Mouse (Mus musculus) common myeloid progenitor, adult 5-6 weeks (primary cell): ENCODE measurements around the gene Zbtb3. TPM values are rescaled to one million over a fixed set of nuclear protein-coding genes. Genes with fewer than 3 reads are reported as not detected.

Experiments used
- ATAC-seq: replicated peaks from 2 replicates; pipeline ENCODE4 v1.8.0; 2016; ENCODE audit warnings: low read depth, mild to moderate bottlenecking, moderate TSS enrichment, inconsistent platforms; ENCODE audit not compliant: poor library complexity, severe bottlenecking
- total RNA-seq: library from RNA; stranded (forward); fragments of 200-1000, 187-1606 nt; gene quantifications from 2 replicates; pipeline ENCODE4 v1.2.3, GENCODE M21; 2017

Zbtb3 gene
- 1.8 and 1.9 TPM in 2 replicates for total RNA-seq

DNA sequence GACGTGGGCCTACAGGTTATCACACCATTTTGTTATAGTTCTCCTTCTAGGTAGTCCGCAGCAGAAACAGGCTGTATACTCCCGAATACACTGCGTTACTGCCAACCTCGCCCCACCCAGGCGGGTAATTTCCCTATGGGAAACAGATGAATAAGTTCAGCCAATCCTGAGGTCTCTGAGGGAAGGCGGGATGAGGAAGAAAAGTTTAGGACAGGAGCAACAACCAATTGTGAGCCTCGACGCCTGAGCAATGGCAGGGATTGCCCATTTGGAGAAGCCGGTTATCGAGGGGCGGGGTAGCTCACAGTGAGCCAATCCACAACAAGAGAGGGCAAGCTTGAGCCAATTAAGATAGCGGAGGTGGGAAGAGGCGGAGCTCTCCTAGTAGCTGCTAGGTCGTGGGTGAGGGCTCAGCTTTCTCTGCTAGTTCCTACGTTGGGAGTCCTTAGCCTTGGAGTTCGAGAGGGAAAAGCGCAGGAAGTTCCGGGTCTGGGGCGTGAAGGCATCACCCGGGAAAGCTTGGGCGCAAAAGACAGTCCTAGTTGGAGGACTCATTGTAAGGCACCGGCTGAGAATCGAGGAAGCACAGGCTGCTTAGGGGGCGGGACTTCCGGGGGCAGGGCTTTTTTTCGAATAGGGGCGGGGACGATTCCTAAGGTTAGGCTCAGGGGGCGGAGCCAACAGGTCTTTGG lies at the start of gene Zbtb3:
TSS of gene Zbtb3 (plus strand) at position 426 of the 692 bp plus-strand sequence.
- peak; percentile 86 for ATAC-seq

DNA sequence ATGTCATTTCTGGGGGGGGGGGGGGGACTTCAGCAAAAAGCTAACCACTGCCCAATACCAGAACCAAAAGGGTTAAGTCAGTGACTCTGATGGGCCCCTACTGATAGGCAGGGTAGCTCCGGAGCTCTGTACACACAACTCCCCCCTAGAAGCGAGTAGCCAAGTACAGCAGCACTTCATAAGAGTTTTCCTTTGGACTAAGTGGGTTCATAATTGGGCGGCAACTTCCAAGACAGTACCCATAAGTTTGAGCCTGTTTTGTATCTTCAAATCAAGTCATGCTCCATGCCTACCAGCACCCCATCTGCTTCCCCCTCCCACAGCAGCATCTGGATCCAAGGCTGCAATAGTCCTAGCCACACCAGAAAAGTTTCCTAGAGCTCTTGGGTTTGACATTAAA lies 46.7 kb upstream of the Zbtb3 start:
- no peak for ATAC-seq

DNA sequence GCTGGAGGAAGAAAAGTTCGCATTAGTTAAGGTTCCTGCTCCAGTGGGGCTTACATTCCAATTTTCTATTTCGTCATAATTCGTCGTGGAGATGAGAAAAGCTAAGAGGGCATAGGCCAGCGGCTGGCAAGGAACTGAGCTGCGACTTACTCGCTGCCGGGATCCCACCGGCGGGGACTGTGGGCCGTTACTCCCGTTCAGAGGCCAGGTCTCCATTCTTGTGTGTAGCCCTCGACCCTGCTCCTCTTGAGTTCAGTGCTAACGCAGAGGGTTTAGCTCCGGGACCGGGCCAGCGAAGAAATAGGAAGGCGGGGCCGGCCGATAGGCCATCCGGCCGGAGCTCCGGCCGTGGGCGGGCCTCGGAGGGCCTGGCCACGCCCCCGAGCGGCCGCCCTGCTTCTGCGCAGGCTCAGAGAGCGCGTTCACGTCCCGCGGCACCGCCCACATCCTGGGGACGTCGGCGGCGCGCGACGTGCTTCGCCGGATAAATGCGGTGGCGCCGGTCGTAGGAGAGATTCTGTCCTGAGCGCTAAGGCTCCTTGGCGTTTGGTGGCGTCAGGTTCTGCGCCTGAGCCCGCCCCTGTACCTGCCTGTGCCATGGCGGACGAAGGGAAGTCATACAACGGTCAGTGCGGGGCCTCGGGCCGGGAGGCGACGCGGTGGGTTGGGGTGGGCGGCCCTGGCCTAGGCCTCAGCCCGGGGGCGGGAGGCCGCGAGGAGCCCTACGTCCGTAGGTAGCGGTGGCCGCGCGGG lies 45.5 kb upstream of the Zbtb3 start, which contains the start of gene Nxf1:
TSS of gene Nxf1 (plus strand) at position 439 of the 753 bp plus-strand sequence.
- ATAC-seq: peak; percentile 90

DNA sequence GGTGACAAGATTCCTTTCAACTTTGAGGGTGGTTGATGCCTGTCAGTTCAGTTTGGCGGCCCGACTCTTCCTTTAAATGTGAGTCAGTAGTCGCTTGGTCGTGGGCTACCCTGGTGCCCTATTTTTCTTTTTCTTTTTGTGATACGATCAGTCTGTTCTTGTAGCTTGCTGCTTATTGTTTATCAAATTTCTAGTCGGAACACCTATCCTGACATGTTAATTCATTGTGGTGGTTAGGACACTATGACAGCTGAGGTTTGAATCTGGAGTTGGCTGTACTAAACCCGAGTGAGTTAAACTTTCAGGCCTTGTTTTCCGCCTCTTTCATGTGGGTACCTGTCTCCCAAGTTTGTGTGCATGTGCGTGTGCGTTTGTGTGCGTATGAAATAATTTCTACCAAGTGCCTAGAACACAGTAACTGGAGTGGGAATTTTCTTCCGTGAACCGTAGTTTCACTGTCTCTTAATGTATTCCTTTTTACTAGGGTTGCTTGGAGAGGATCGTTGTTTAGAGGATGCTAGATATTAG lies 44.8 kb upstream of the Zbtb3 start:
- no peak for ATAC-seq

DNA sequence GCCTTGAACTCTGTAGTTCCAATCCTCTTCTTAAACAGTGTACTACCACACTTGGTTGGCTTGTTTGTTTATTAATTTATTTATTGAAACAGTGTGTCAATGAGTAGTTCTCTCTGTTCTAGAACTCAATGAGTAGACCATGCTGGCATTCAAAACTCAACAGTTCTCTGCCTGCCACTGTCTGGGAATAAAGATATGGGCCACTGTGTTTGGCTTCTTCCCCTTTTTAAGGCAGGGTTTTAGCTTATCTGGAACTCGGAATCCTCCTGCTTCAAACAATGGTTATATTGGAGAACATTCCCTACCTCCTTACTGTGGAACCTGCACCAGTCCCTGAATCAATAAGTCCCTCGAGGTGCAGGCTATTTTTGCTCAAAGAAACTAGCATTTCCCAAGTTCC lies 43.5 kb upstream of the Zbtb3 start:
- 0 out of 2 replicates have a peak, but pooled peaks have one; percentile 23 for ATAC-seq

DNA sequence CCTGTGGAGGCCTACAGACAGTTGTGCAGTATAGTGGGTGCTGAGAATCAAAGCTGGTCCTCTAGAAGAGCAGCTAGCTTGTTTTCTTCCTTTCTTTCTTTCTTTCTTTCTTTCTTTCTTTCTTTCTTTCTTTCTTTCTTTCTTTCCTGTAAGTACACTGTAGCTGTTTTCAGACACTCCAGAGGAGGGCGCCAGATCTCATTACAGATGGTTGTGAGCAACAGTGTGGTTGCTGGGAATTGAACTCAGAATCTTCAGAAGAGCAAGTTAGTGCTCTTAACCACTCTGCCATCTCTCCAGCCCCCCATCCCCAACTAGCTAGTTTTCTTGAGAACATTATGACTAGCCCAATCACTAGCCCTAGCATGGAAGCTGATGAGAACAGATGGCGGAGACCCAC lies 41.6 kb upstream of the Zbtb3 start:
- no peak for ATAC-seq

DNA sequence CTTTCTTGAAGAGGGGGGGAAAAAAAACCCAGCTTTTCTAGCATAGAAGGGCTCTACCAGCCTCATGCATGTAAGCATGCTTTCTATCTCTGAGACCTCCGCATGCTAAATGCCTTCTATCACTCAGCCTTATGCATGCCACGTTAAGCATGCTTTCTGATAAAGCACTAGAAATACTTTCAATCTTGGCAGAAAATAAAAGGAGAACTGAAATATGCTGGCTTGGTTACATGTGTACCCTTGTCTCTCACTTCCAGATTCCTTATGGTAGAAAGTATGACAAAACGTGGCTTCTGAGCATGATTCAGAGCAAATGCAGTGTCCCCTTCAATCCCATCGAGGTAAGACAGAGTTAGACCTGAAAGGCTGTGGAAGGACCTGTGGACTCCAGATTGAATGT lies 39.1 kb upstream of the Zbtb3 start:
- no peak for ATAC-seq

DNA sequence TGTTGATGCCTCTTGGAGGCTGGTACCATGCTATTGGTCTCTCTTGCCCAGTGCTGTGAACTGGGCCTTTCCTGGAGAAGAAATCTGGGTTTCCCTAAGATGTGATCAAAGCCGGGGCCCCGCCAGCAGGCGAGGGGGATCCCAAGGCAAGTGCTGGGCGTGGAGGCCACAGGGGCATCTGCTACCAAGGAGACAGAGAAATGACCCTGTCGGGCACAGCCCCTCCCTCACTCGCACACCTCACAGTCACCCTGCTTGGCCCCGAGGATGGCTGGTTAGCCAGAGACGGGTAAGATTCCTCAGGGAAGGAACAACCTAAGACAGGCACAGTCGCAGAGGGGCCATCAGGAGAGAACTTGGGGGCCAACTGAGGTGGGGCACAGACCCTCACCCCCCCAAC lies 36.8 kb upstream of the Zbtb3 start:
- no peak for ATAC-seq

DNA sequence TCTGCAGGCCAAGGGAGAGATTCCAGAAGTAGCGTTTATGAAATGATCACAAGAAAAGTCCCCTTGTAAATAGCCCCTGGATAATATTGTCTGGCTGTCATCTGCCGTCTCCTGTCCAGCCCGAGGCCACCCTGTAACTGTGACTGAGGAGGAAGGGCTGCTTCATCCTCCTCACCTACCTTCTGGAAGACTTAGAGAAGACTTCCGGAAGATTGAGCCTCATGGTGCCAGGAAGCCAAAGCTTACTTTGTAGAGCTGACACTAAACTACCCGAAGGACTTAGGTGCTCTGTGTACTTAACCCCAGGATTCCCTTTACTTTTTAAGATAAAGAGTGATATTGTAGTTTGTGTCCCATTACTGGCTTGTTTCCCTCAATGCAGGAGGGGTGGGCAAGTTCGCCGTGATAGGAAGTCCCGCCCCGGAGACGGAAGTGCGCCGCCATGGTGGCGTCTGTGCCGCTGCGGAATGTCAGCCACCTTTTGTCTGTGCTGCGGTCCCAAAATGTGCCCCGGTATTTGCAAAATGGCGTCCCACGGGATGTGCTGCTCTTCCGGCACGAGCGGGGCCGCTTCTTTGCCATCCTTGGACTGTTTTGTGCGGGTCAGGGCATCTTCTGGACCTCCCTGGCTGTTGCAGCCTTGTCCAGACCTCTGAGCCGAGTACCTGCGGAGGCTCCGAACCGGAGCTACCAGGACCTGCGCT lies 31.6 kb upstream of the Zbtb3 start, which contains the start of gene Tmem223:
TSS of gene Tmem223 (plus strand) at position 430 of the 704 bp plus-strand sequence.
- ATAC-seq: peak; percentile 66

DNA sequence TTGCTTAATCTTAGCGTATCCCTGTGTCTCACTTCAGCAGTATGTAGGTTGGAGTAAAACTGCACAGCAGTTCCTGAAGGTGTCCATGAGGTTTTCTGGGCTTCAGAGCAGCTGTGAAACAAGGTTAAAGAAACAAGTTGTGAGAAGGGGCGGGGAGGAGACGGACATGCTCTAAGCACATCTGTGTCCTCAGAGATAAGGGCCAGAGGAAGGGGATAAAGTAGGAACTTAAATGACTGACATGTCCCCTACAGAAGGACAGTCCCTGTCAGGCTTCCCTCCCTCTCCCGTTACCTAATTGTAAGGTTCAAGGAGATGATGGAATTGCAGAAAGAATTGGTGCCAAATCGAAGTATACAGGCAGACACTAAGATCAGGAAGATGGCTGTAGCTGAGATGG lies 29.4 kb upstream of the Zbtb3 start:
- no peak for ATAC-seq

DNA sequence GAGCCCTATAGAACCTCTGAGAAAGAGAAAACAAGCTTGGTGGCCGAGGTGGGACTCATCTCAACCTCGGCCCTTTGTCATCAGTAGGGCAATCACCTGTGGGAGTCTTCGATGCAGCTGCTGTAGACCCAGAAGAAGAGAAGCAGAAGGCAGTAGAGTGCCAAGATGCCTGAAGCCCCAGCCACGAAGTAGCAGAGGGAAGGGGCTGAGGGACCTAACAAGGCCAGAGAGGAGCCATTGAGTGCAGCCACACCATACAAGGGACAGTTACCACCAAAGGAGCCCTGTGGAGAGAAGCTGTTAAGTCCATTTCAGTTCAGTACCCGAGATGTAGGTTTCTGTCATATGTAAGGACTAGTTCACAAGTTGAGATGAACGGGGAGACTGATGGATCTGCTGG lies 28.9 kb upstream of the Zbtb3 start:
- no peak for ATAC-seq

DNA sequence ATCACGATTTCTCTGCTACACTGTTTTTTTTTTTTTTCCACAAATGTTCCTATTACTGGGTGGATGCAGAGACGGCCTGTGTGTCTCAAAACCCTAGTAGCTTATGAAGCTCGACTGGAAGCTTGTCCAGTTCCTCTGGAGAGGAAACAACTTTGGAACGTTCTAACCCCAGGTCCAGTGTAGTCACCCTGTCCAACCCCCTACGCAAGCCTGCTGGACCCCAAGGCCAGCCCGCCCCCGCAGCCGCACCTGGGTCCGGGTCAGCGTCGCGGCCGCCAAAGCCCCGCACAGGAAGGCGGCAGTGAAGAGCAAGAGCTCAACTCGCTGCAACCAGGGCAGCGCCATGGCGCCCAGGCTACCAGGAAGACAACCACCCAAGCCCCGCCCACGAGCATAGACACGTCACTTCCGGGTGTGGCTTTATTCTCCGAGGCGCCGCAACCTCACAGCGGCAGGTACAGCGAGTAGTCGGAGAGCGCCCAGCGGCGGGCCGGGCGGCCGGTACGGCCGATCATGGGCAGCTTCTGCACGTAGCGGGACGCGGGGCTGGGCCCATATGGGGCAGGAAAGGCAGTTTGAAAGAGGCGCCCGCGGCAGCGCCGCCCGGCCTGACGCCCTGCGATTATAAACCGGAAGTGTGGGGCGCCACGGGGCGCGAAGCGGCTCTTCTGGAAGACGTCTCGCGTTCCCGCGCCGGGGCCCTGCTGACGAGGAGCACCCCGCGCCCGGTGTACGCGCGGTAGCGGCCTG lies 28.1 kb upstream of the Zbtb3 start, which contains the start of gene Tmem179b:
TSS of gene Tmem179b (minus strand) at position 382 of the 750 bp plus-strand sequence.
- ATAC-seq: peak; percentile 80

DNA sequence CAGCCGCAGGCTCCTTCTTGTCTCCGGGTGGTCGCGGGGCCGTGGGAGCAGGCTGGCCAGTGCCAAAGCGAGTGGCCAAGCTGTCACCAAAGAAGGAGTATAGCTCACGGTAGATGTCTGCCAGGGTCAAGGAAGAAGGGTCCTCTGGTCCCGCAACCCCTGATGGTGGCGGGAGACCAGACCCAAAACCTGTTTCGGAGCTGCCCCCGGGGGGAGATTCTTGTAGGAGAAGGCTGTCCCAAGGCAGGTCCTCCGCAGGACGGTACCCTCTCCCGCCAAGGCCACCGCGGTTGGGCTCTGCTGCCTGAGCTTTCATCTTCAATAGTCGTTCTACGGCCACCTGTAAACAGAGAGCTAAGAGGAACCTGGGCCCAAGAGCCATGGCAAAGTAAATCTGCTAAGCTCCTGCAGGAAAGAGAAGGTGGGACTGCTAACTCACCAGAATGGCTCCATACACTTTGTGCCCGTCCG lies 27.4 kb upstream of the Zbtb3 start:
- no peak for ATAC-seq

DNA sequence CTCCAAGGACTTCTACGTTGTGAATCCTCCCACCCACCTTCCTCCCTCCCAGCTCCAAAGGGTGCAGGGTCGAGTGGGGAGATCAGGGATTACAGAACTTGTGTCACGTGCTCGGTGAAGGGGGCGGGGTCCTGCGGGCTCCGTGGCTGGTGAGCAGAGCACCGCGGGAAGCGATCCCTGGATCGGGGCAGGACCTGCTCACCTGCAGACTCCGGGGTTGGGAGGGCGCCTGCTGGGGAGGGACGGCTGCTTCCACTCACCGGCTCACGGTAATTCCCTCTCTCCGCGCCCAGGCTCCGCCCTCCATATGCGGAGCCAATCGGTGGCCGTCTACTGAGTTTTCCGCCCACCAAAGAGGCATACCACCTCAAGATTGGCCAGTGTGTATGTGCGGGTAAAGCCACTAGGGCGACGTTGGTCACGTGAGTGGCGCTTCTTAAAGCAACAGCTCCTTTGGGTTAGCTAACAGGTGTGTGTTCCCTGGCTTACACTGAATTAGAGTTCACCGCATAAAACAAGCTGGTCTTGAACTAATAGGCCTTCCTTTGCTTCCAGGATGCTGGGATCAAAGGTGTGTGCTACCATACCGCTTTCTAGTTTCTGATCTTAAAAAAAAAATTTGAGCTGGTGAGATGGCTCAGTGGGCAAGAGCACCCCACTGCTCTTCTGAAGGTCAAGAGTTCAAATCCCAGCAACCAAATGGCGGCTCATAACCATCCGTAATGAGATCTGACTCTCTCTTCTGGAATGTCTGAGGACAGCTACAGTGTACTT lies 16.2 kb upstream of the Zbtb3 start, which contains the start of gene Taf6l:
TSS of gene Taf6l (minus strand) at position 410 of the 774 bp plus-strand sequence.
- peak; percentile 100 for ATAC-seq

DNA sequence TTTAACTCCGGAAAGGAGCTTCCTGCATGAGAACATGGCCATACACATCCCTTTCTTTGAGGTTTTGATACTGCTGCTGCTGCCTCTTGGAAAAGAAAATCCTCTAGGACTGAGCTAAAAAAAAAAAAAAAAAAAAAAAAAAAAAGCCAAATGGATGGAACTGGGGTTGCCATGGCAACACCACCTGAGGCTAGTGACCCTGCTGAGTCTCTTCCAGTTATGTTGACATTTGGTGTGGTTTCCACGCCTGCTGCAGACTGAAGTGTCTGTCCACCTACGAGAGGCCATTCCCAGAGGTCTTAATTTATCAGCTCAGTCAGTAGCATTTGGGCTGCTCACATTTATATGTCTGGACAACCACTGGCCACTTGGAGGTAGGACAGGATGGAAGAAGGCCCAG lies 13.8 kb upstream of the Zbtb3 start:
- no peak for ATAC-seq

DNA sequence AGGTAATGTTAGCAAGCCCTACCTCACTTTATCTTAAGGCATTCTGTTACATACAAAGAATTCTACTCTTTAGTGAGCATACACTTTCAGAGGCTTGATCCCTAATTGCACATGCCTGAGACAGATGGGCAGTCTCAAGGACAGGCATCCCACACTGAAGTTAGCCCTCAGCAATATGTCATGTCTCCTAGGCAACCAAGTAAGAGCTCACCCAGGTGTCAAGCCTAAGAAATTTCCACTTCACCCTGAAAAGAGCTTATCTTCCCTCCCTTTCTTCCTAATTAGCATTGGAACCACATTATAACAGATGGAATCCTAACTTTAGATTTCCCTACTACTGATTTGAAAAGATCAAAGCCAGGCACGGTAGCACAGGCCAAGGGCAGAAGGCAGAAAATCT lies 13.2 kb upstream of the Zbtb3 start:
- no peak for ATAC-seq

DNA sequence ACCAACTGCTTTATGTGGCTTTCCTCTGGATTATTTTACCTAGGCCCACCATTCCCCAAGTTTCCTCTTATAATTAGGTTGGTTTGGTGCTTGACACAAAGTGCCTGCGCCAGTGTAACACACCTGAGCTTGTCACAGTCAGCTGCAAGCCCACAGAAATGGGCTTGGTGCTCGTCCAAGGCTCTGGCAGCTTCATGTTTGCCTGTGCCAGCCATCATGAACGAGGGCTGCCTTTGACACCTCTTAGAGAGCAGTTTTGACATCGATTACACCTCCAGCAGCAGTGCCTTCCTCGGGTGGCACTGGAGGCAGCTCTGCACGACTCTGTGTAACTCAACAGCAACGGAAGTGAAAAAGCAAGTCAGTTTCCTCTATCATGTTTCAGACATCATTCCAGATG lies 12.2 kb upstream of the Zbtb3 start:
- no peak for ATAC-seq

DNA sequence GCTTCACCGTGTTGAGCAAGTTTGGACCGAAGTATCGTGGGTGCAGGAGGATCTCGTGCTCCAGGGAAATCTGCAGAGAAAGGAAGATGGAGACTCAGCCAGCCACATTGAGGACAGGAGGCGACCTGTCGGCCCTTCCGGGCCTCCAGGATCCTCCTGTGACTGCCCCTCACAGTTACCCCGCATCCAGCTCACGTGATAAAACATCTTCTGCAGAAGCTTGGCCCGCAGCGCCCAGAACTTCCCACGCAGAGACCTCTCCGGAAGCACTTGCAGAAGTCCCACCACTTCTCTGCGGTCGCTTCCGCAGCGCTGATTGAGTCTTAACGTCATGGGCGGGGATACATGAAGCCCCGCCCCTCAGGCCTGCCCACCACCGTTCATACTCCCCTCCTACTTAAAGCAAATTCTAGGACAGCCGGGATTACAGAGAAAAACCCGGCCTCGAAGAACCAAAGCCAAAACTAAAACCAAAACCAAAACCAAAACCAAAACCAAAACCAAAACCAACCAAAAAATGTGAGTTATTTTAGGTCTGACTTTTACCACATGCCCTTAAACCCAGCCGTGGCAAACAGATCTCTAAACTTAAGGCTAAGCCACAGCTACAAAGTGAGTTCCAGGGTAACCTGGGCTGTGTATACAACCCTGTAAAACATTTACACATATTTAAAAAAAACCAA lies 4.0 kb upstream of the Zbtb3 start, which contains the start of gene Polr2g:
TSS of gene Polr2g (minus strand) at position 314 of the 683 bp plus-strand sequence.
- peak; percentile 70 for ATAC-seq
